Mouse (Mus musculus): ENCODE data around the gene Rpl4.
"Not testable (repeated sequence)": the region's sequence is repeated elsewhere in the genome, so short reads cannot be mapped to it uniquely, and the experiment has no call there.

Gene Rpl4

DNA sequence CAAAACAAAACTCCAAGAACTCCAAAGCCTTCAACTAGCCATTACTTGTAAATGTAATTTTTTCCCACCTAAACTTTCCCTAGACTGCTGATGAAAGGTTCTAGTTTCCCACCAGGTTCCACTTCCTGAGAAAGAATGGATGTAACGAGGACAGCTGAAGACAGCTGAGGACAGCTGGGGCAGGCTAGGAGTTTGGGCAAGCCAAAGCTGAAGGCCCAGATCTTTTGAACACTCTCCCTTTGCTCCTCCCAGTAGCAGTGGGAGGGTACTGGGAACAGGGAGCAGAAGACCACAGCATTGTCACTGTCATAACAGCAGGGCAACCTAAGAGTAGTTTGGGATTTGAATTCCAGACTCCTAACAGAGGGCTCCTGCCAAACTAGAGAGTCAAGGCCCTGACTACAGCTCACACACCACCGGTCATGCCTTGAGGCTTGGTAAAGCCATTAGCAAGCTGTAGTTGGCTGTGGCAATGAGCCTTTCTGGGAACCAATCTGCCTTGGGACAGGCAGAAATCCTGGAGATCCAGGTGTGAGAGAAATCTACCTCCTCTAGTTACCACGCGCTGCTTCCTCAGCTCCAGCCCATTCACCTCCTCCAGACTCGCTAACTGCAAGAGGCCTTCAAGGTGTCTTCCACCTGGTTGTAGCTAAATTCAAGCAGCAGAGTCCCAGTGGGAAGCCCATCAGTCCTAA is 25.0 kb downstream of the Rpl4 start:
- DNase-seq (ENCODE audit: low spot score), result no peak

DNA sequence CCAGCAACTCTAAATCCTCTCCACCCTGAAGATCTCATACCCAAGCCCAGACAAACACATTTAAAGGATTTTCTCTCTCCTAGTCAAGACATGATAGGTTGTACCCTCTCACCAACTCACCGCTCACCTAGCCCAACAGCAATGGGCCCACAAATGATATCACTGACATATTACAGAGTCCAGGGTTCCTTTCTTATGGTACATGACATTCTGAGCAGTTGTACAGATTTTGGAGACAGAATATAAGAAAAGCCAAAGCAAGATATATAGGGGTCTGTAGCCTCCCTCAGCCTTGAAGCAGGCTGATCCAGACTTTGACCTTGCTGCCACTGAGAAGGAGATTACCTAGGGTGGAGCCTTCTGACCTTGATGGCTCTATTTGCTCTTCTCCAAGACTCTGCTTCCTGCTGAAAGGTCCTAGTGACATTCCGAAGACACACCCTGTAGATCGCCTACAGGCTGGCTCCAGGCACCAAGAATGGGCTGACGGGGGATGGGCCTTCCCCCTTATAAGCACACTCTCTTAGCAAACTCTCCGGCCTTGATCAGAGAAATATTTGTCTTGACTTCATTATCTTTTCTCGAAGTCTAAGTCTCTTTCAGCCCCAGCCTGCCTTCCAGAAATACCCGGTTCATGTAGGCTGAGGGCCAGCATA is 25.7 kb downstream of the Rpl4 start:
- DNase-seq (ENCODE audit: low spot score), result not testable (repeated sequence)

DNA sequence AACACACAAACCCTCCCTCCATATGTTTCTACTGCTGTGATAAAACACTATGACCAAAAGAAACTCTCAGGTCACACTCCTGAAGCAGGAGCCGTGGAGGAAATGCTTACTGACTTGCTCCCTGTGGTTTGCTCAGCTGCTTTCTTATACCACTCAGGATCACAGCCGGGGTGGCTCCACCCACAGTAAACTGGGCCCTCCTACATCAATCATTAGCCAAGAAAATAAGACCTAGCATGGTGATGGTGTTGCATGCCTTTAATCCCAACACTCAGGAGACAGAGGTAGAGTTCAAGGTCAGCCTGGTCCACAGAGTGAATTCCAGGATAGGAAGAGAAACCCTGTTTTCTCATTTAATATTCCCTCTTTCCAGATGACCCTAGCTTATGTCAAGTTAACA is 26.7 kb downstream of the Rpl4 start:
- DNase-seq (ENCODE audit: low spot score), result no peak

DNA sequence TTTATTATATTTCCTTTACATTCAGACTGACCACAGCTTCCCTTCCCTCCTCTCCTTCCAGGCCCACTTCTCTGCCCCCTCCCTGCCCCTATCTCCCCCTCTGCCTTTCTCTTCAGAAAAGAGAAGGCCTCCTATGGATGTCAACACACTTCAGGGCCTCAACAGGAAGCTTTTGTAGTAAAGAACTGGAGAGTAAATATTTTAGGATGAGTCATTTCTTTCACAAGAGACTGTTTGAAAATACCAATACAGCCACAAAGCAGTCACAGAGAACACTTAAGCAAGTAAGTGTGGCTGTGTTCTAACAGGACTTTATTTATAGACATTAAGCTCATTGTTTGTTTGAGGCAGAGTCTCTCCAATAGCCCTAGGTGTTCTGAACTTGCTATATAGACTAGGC is 29.2 kb downstream of the Rpl4 start:
- no peak for DNase-seq (ENCODE audit: low spot score)

DNA sequence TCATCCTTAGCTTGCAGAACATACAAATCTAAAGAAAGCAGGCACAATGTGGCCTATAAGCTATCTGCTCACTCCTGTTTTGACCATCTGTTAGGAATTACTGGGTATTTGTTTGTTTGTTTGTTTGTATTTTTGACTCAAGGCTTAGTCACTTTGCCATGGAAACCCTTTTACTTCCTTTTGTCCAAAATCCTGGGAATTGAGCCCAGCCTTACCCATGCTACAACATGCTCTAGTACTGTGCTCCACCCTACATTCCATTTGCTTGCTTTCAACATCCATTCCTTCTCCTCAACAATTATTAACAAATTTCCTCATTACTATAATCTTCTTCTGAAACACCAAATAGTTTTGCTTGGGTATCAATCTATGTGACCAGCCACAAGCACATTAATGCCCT is 29.7 kb downstream of the Rpl4 start:
- DNase-seq (ENCODE audit: low spot score), result no peak

DNA sequence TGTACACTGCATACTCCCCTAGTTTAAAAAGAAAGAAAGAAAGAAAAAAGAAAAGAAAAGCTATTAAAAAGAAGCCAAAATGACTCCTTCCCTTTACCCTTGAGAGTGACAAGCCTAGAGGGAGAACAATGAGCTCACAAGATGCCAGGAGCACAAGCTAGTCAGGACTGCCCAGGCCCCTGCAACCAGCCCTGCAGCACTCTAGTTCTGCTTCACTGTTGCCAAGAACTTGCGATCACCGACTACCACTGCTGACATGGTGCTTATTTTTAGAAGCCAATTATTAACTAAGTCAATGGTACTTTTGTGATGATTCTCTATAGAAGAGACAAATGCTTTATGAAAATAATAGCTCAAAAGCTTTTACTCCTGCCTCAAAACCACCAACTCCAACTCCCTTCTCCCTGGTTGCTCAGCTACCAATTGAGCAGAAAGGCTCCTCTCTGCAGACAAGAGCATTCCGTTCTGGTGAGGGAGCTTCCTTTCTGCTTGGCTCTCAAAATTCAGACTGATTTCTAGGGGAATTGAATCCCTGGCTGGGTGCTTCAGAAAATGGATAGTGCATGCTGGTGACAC is 34.4 kb downstream of the Rpl4 start:
- no peak for DNase-seq (ENCODE audit: low spot score)

DNA sequence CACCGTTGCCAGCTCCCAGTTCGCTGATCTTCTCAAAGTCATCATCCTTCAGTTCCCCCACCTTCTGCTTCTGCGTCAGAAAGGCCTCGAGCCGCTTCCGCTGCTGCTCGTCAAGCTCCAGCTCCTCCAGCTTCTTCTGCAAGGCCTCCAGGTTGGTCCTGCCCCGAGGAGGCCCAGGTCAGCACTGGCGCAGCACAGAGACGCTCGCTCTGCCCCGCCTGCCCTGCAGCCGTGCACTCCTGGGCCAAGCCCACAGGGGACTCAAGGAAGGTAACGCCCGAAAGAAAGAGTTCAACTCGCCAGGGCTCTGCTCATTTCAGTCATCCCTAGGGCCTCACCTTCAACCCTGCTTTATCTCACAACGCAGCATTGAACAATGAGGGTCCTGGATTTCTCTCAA is 41.3 kb downstream of the Rpl4 start:
- no peak for DNase-seq (ENCODE audit: low spot score)

DNA sequence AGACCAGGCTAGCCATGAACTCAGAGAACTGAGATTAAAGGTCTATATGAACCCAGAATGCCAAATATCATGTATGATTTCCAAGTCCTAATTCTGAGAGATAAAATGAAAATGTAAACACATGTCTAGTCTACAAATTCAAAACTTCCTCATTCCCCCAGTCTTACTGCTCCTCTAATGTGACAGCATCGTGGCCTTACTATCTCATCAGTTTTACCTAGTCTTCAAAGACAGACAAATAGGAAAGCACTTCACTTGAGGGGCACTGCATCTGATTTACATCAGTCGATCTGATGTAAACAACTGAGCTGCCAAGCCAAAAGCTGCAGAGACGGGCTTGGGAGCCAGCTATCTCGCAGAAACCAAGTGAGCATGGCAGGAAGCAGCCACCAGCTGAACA is 42.9 kb downstream of the Rpl4 start:
- no peak for DNase-seq (ENCODE audit: low spot score)

DNA sequence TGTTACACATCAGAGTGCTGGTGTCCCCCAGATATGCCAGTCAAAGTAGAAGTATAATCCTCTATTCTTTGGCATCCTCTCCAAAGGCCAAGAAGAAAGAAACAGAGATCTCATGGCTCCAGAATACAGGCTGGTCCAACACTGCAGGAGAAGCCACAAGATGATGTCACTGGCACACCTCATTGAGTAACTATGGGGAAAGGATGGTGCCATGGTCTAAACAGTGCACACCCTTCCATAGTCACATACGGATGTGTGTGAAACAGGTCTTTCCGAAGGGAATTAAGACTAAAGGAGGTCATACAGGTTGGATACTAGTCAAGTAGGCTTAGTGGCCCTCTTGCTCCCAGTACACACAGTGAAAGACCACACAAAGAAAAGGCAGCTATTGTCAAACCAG is 43.5 kb downstream of the Rpl4 start:
- DNase-seq (ENCODE audit: low spot score), result no peak

DNA sequence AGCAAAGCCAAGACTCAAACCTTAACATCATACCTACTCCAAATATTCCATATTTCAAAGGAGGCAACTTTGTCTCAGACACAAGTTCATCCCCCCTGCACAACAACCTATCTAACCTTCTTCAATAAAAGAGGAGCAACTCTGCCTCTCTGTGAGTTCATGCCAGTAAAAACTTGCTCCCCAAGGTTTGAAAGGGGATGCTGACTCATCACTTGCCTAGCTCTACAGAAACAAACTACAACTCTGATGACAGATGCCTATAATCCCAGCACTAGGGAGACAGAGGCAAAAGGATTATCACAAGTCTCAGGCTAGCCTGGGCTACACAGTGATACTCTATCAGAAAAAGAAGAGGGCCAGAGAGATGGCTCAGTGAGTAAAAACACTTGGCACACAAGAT is 44.7 kb downstream of the Rpl4 start:
- no peak for DNase-seq (ENCODE audit: low spot score)

DNA sequence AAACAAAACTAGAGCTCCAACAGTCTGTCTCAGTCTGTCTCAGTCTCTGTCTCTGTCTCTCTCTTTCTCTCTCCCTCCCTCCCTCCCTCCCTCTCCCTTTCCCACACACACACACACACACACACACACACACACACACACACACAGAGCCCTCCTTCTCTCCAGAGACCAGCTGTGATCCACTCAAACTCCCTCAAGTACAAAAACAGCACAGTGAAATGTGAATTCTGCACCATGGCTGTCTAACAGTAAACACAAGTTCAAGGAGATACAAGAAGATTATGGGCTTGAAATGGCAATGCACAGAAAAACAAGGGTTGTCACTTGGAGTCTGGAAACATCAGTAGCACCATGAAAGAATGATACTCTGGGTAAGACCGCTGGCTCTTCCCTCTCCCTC is 46.1 kb downstream of the Rpl4 start:
- no peak for DNase-seq (ENCODE audit: low spot score)

DNA sequence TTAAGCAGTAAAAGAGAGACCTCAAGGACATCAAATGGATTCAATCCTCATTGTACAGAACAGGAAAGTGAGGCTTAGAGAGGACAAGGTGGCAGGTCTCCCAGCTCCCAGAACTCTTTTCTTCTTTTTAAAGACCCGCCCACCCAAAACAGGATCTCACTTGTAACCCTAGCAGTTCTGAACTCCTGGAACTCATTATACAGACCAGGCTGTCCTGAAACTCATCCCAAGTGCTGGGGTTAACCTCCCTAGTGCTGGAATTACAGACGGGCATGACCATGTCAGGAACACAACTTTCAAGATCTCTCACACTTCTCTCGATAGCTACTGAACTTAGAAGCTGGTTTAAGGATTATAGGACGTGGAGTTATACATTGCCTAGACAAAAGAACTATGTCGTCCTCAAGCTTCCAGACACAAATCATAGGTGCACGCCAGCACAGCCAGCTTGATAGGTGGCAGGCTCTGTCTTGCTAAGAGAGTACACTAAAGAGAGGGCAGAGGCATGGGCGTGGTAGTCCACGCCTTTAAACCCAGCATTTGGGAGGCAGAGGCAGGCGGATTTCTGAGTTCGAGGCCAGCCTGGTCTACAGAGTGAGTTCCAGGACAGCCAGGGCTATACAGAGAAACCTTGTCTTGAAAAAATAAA is 46.7 kb downstream of the Rpl4 start:
- no peak for DNase-seq (ENCODE audit: low spot score)

DNA sequence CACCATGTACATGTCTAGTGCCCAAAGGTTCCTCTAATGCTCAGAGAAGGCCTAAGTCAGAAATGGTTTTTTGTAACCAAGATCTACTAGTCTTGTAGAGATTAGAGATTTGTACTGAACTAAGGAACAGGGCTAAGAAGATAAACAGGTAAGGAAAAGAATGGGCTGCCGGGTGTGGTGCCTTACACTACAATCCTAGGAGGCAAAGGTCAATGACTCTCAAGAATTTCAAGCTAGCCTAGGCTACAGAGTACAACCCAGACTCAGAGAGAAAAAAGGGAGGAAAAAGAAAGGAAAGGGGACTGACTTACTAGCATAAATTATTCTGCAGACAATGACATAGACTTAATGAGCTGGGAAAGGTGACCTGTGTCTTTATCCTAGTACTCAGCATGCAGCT is 47.4 kb downstream of the Rpl4 start:
- DNase-seq (ENCODE audit: low spot score), result no peak

DNA sequence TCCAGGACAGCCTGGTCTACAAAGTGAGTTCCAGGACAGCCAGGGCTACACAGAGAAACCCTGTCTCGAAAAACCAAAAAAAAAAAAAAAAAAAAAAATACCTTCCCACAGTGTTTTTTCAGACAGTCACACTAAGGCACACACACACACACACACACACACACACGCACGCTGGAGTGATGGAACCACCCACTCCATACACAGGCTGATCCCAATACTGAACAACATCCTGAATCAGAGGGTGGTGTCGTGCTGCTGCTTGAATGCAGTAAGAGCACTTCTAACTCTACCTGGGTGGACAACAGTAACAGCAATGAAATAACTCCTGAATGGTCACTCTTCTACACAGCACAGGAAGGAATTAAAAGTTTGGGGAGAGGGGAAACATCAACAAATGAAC is 48.3 kb downstream of the Rpl4 start:
- no peak for DNase-seq (ENCODE audit: low spot score)

DNA sequence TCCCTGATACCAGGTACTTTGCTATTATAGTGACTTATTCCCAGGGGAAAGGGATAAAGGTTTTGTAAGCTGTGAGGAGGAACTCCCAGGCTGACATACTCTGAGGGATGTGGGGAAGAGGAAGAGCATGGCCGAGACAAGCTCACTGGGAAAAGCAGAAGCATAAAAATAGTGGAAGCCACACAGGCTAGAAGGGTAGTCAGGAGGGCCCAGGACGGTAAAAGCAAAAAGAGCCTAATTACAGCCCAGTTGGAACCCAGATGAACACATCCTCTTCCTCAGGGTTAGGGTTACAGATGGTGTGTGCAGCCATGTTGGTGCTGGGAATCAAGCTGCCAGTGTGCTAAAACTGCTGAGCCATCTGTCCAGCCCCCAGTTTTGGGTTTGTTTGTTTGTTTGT is 48.9 kb downstream of the Rpl4 start:
- no peak for DNase-seq (ENCODE audit: low spot score)

DNA sequence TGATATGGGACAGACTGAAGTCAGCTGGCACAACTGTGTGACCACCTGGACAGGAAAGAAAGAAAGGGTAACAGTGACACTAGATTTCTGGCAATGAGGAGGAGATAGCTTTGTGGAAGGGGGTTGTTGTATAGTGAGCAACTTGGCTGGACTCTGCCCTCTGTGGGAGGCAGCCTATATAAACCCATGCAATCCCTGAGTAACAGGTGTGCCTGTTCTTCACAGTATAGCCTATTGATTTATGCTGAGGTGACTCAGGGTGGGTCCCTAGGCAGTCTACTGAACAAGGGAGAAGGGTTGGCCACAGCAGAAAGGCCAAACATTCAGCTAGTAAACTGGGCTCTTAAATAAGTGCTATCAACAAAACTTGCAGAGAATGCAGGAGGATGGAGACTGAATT is 52.6 kb downstream of the Rpl4 start:
- DNase-seq (ENCODE audit: low spot score), result no peak

DNA sequence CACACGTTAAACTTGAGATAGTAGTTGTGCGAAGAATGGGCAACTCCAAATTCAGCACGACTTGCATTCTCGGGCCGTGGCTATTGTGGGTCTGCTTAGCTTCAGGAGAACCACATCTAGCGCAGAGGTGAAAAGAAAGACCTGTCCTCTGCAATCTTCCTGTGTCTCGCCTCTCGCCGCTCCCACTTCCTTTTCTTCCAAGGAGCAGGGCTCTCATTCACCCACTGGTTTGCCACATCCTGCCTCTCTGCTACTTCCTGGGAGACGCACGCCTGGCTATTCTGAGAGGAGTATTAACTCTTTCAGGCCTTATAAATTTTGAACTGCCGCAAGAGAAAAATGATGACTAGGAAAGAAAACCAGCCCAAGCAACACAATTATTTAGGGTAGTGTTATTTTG is 54.6 kb downstream of the Rpl4 start:
- DNase-seq (ENCODE audit: low spot score), result no peak

All from urinary bladder, postnatal 10 days (tissue).